In genomic region chr6:94760629-94761111, GRCm38 (mm10) we compare ENCODE assay signal across 9 mouse cellular contexts.
DNase-seq lines count a peak whose midpoint lies in the region; ATAC-seq and TF ChIP-seq lines count a peak whose summit lies in the region.
"Had no signal": no experiment of that assay in that cellular context is flagged by ENCODE, and none has a peak within 500 bp of the region (broad histone marks: within the 10 kb centered on the region; RNA-seq: fewer than 3 reads in every experiment).

No protein-coding gene starts in this region.

- TF ChIP-seq CTCF in liver, postnatal 0 days (IDR thresholded peaks at IDR 0.05; ENCODE audit: low read depth): no peak

- ATAC-seq in hindbrain, embryonic 14.5 days (ENCODE audit: low FRiP score): 0 out of 2 replicates have a peak, but pooled peaks have one; percentile 24
- no peak for ATAC-seq in hindbrain, embryonic 13.5 days (ENCODE audit: low FRiP score)
- ATAC-seq in liver, postnatal 0 days: 0 out of 2 replicates have a peak, but pooled peaks have one; percentile 17
- ATAC-seq in erythroblast, adult 5-6 weeks (replicated peaks; ENCODE audit: low FRiP score, poor library complexity, severe bottlenecking): no peak

- DNase-seq in hindbrain, embryonic 14.5 days (ENCODE audit: low spot score): no peak
- DNase-seq in embryo, embryonic 9.5 days (ENCODE audit: extremely low spot score): peak; percentile 17
- peak; percentile 61 for DNase-seq in liver, postnatal 0 days
- DNase-seq in splenic B cell, adult 2 months (ENCODE audit: low read depth, low spot score): peak; percentile 86
- DNase-seq in heart, postnatal 14 days: no peak
- DNase-seq in ovary, postnatal 10 days (ENCODE audit: low spot score): no peak

- H3K27me3 ChIP-seq in hindbrain, embryonic 14.5 days (ENCODE audit: control insufficient read depth, insufficient read depth, low read length): no peaks in the 10 kb centered on the region
- no peaks in the 10 kb centered on the region for H3K27me3 ChIP-seq in hindbrain, embryonic 13.5 days
- H3K27me3 ChIP-seq in liver, postnatal 0 days (ENCODE audit: insufficient read depth, low read length): 0 out of 2 replicates have a peak, but pooled peaks cover 3% of the 10 kb centered on the region
- peaks cover 4% of the 10 kb centered on the region for H3K27me3 ChIP-seq in splenic B cell, adult 2 months (ENCODE audit: control insufficient read depth, insufficient read depth, low read length, poor library complexity, severe bottlenecking)

- H3K4me2 ChIP-seq in hindbrain, embryonic 14.5 days (replicated peaks): no peak overlapping the region
- H3K4me2 ChIP-seq in hindbrain, embryonic 13.5 days: no peak overlapping the region
- H3K4me2 ChIP-seq in liver, postnatal 0 days (ENCODE audit: low read depth, low read length): no peak overlapping the region
- H3K4me2 ChIP-seq: heart, embryonic 13.5 days had no signal

- 68% methylated on average over 17 of the region's 17 CpGs for WGBS in hindbrain, embryonic 14.5 days
- WGBS in hindbrain, embryonic 13.5 days: 72% methylated on average over 17 of the region's 17 CpGs
- 33% methylated on average over 17 of the region's 17 CpGs for whole genome bisulfite sequencing in liver, postnatal 0 days (ENCODE audit: insufficient replicate concordance)

- no peak for TF ChIP-seq EP300 in liver, postnatal 0 days (IDR thresholded peaks at IDR 0.05; ENCODE audit: low read depth)

- H3K4me1 ChIP-seq in hindbrain, embryonic 14.5 days (replicated peaks; ENCODE audit: control insufficient read depth, insufficient read depth, low read length): no peaks in the 10 kb centered on the region
- peaks cover 12% of the 10 kb centered on the region for H3K4me1 ChIP-seq in hindbrain, embryonic 13.5 days (replicated peaks)
- no peaks in the 10 kb centered on the region for H3K4me1 ChIP-seq in liver, postnatal 0 days (ENCODE audit: insufficient read depth)

- no peak overlapping the region for H3K4me3 ChIP-seq in hindbrain, embryonic 14.5 days (replicated peaks; ENCODE audit: low read length)
- no peak overlapping the region for H3K4me3 ChIP-seq in hindbrain, embryonic 13.5 days
- H3K4me3 ChIP-seq in liver, postnatal 0 days (ENCODE audit: low read depth, low read length): no peak overlapping the region
- H3K4me3 ChIP-seq: heart, embryonic 13.5 days had no signal

- H3K9ac ChIP-seq in hindbrain, embryonic 14.5 days: no peak overlapping the region
- no peak overlapping the region for H3K9ac ChIP-seq in hindbrain, embryonic 13.5 days
- no peak overlapping the region for H3K9ac ChIP-seq in liver, postnatal 0 days (replicated peaks)
- H3K9ac ChIP-seq: heart, embryonic 13.5 days had no signal

- intact Hi-C loops in heart, postnatal 14 days (cut with DNase I): no loop called here

- no peaks in the 10 kb centered on the region for H3K9me3 ChIP-seq in hindbrain, embryonic 14.5 days (ENCODE audit: control insufficient read depth, low read length)
- no peaks in the 10 kb centered on the region for H3K9me3 ChIP-seq in hindbrain, embryonic 13.5 days
- no peaks in the 10 kb centered on the region for H3K9me3 ChIP-seq in liver, postnatal 0 days (ENCODE audit: low read length)
- H3K9me3 ChIP-seq: heart, embryonic 13.5 days had no signal

- no peak overlapping the region for H3K27ac ChIP-seq in hindbrain, embryonic 14.5 days
- H3K27ac ChIP-seq in hindbrain, embryonic 13.5 days: no peak overlapping the region
- no peak overlapping the region for H3K27ac ChIP-seq in liver, postnatal 0 days (ENCODE audit: low read depth)
- H3K27ac ChIP-seq: heart, embryonic 13.5 days had no signal

- H3K36me3 ChIP-seq in hindbrain, embryonic 14.5 days (replicated peaks; ENCODE audit: control insufficient read depth, insufficient read depth): no peaks in the 10 kb centered on the region
- H3K36me3 ChIP-seq in hindbrain, embryonic 13.5 days: no peaks in the 10 kb centered on the region
- no peaks in the 10 kb centered on the region for H3K36me3 ChIP-seq in liver, postnatal 0 days (replicated peaks; ENCODE audit: insufficient read depth, low read length)
- H3K36me3 ChIP-seq in splenic B cell, adult 2 months (ENCODE audit: control insufficient read depth, insufficient read depth, low read length, poor library complexity, severe bottlenecking): no peaks in the 10 kb centered on the region
- H3K36me3 ChIP-seq: heart, embryonic 13.5 days had no signal

Comparison
In these comparisons a context has a peak if more than half of its experiments do, and no peak if none do; other contexts are left out.
1. ATAC-seq: peak in hindbrain, embryonic 14.5 days (single experiment) and liver, postnatal 0 days (single experiment); none in hindbrain, embryonic 13.5 days (single experiment) and erythroblast, adult 5-6 weeks (single experiment).
2. DNase-seq: peak in embryo, embryonic 9.5 days (single experiment), liver, postnatal 0 days (single experiment) and splenic B cell, adult 2 months (single experiment); none in hindbrain, embryonic 14.5 days (single experiment), heart, postnatal 14 days (0 of 2) and ovary, postnatal 10 days (single experiment).